Mouse (Mus musculus) testis, adult 2 months (tissue): ENCODE data around the gene Dexi.

Experiments used
- CTCF ChIP-seq: fragments of 200-500 bp; IDR thresholded peaks from 2 replicates; pipeline ENCODE4 v1.5.1; 2012; ENCODE audit warnings: low read depth, mild to moderate bottlenecking, inconsistent platforms, low read length, moderate library complexity; ENCODE audit not compliant: control insufficient read depth, insufficient read depth, insufficient replicate concordance
- POLR2A ChIP-seq: fragments of 200-500 bp; IDR thresholded peaks from 2 replicates; pipeline ENCODE4 v1.6.1; 2012; ENCODE audit warnings: low read depth, mild to moderate bottlenecking, inconsistent platforms, low read length, moderate library complexity; ENCODE audit not compliant: control insufficient read depth

DNA sequence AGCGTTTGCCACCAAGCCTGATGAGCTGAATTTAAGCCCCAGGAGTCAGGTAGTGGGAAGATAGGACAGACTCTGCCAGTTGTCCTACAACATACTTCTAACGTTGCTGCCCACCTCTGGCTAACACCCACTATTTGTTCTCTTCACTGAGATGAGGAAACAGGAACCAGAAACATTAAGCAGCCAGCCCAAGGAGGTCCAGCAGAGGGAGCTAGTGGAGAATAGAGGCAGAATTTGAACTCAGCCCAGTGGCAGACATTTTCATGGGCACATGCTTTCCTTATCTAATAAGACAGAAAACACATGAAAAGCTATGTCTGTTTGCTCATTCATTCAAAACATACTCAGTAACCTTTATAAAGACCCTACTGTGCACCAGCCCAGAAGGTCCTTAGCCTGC lies 39.8 kb downstream of the Dexi start:
- TF ChIP-seq CTCF (no peak), POLR2A (no peak)
